Mouse (Mus musculus): ENCODE measurements around the gene Ninj2. TPM values are rescaled to one million over a fixed set of nuclear protein-coding genes. Genes with fewer than 3 reads are reported as not detected.

The Ninj2 gene
- polyA plus RNA-seq, 1 experiment from 2014 or later = not detected

DNA sequence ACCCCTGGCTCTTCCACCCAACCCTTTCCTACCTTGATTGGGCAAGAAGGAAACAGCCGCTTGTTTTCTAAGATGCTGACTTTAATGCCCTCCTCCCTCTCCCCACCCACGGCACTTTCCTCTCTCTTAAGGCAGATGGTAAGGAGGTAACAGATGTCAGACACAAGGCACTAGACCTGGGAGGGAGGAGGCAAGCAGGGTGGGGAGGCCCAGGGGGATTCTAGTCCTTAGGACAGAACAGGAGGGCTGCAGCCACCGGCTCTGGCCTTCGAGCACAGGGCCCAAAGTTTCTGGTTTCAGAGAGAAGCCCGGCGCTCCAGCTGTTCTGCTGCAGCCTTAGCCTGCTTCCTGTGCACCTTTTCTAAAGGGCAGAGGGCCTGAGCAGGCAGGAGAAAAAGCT lies 108.8 kb downstream of the Ninj2 start:
- H3K36me3 ChIP-seq = no peaks in the 10 kb centered on the region
- no peaks in the 10 kb centered on the region for H3K9me3 ChIP-seq (replicated peaks)
- WGBS = 45% methylated on average over 6 of the region's 6 CpGs
- H3K27ac ChIP-seq = peak overlapping the region; percentile 58; the same call in 1 of the 2 replicates
- no peak overlapping the region for H3K4me3 ChIP-seq
- no peak for DNase-seq (ENCODE audit: low spot score)
- no peaks in the 10 kb centered on the region for H3K27me3 ChIP-seq (ENCODE audit: low read depth, poor library complexity, severe bottlenecking)
- H3K4me1 ChIP-seq = peaks cover 24% of the 10 kb centered on the region

DNA sequence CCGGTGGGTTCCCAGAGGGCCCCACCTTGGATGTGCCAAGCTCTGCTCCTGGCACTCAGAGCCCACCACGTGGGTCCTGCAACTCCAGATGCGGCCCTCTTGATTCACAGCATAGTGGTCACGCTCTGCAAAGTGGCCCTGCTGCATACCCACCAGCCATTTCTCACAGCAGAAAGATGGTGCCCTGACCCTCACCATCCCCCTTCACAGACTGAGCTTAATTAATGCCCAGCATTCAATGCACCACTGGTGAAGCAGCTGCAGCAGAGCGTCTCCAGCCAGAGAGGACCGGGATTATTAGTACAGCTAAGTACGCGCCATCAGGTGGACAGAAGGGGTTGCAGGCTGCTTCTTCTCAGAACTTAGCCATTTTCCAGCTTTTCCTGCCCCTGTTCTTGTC lies 109.3 kb downstream of the Ninj2 start:
- no peak for DNase-seq (ENCODE audit: low spot score)
- Histone ChIP-seq H3K4me3 (no peak overlapping the region), H3K27me3 (ENCODE audit: low read depth, poor library complexity, severe bottlenecking) (no peaks in the 10 kb centered on the region), H3K27ac (peak overlapping the region; percentile 58; the same call in 1 of the 2 replicates), H3K9me3 (replicated peaks) (no peaks in the 10 kb centered on the region), H3K36me3 (no peaks in the 10 kb centered on the region), H3K4me1 (peaks cover 24% of the 10 kb centered on the region)
- WGBS = 75% methylated on average over 8 of the region's 8 CpGs

DNA sequence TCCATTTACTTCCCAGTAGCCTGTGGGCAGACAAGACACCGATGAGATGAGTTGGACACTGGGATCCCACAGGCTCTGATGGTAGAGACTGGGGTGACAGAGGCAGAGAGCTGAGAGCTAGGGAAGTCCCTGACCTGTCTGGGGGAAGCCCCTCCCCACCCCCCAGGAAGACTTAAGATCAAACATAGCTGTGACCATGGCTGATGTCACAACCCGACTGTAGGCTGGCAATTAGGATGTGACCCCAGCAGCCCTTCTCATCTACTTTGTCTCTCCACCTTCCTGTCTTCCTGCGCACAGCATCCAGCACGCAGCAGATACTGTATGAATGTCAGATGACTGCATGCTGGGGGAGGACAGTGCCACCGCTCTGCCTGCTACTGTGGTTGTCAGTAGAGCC lies 113.4 kb downstream of the Ninj2 start:
- WGBS = 80% methylated on average over 5 of the region's 5 CpGs
- no peak for DNase-seq (ENCODE audit: low spot score)

DNA sequence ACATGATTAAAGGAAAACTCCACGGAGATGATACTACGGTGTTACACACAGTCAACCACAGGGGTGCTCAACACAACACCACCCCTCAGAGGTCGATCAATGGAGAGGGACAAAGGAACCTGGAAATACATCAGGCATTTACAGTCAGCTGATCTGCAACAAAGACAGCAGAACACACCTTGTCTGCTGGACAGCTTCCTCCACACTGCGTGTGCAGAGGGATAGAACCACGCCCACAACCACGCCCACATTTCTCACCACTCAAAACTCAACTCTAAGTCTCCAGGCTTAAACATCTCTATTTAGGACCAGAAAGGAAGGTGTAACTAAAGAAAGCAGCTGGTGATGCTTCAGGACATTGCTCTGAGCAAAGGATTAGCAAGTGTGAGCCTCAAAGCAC lies 118.4 kb downstream of the Ninj2 start:
- Histone ChIP-seq H3K36me3 (no peaks in the 10 kb centered on the region), H3K9me3 (replicated peaks) (no peaks in the 10 kb centered on the region)
- WGBS = 85% methylated on average over 6 of the region's 6 CpGs

More for the DNA sequence above, 113.4 kb downstream of the Ninj2 start:
- peaks cover 13% of the 10 kb centered on the region for H3K4me1 ChIP-seq
- no peaks in the 10 kb centered on the region for H3K27me3 ChIP-seq (ENCODE audit: low read depth, poor library complexity, severe bottlenecking)
- no peaks in the 10 kb centered on the region for H3K9me3 ChIP-seq (replicated peaks)
- H3K4me3 ChIP-seq = no peak overlapping the region
- no peaks in the 10 kb centered on the region for H3K36me3 ChIP-seq
- H3K27ac ChIP-seq = no peak overlapping the region

DNA sequence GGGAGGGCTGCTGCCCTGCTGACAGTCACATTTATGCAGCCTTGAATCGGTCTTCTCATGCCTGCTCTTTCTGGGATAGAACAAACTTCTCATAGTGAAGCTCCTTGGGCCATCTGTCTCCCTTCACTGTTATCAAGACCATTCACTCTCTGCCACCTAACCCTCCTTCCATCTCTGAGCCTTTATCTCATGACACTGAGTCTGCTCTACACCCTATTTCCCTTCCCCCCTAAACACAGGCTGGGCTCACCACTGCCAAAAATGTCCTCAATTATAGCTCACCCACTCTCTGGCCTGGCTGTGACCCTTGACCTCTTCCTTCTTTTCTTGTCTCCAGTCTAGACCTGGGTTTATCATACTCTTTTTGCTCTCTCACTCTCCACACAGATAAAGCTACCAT lies 123.6 kb downstream of the Ninj2 start:
- DNase-seq (ENCODE audit: low spot score) = no peak
- no peaks in the 10 kb centered on the region for H3K27me3 ChIP-seq (ENCODE audit: low read depth, poor library complexity, severe bottlenecking)
- no peaks in the 10 kb centered on the region for H3K9me3 ChIP-seq (replicated peaks)
- H3K27ac ChIP-seq = 0 out of 2 replicates have a peak overlapping the region, but pooled peaks have one; percentile 48
- 85% methylated on average over 1 of the region's 1 CpGs for WGBS
- peaks cover 6% of the 10 kb centered on the region for H3K4me1 ChIP-seq
- no peak overlapping the region for H3K4me3 ChIP-seq
- no peaks in the 10 kb centered on the region for H3K36me3 ChIP-seq

More for the DNA sequence above, 118.4 kb downstream of the Ninj2 start:
- H3K27me3 ChIP-seq (ENCODE audit: low read depth, poor library complexity, severe bottlenecking) = no peaks in the 10 kb centered on the region
- no peak overlapping the region for H3K27ac ChIP-seq
- DNase-seq (ENCODE audit: low spot score) = no peak
- H3K4me1 ChIP-seq = no peaks in the 10 kb centered on the region
- H3K4me3 ChIP-seq = no peak overlapping the region

DNA sequence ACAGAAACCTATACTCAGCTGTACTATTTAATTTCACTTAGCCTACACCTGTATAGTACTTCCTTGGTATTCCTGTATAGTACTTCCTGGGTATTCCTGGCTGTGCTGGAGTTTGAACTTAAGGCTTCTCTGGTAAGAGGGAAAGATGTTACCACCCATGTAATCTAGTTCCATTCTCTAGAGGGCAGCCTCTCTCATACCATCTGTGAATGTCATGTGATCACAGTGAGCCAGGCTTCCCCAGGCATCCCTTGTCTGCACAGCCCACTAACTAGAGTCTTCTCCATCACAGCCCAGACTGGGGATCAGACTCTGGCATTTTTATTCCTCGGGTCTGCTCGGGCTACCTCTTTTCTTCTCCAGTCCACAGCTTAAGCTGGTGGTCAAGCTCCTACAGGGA lies 126.1 kb downstream of the Ninj2 start:
- H3K9me3 ChIP-seq (replicated peaks) = no peaks in the 10 kb centered on the region
- no peak overlapping the region for H3K27ac ChIP-seq
- H3K4me1 ChIP-seq = peaks cover 6% of the 10 kb centered on the region
- WGBS = 82% methylated on average over 2 of the region's 2 CpGs
- H3K36me3 ChIP-seq = no peaks in the 10 kb centered on the region
- DNase-seq (ENCODE audit: low spot score) = no peak
- no peak overlapping the region for H3K4me3 ChIP-seq
- H3K27me3 ChIP-seq (ENCODE audit: low read depth, poor library complexity, severe bottlenecking) = no peaks in the 10 kb centered on the region

DNA sequence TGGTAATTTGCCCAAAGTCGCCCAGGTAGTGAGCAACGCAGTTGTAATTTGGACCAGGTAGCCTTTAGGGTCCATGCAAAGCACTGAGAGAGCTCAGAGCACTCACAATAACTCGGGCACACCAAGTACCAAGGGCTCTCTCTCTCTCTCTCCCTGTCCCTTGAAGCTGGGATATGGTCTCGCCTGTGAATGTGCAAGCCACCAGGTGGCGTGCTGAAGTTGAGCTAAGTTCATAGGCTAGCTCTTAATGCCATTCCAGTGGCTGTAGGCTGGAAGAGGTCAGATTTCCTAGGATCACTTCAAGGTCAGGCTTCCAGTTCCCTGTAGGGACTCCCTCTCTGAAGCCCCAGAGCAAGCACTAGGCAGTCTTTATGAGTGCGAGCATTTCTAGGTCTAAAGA lies 129.5 kb downstream of the Ninj2 start:
- WGBS = 31% methylated on average over 6 of the region's 6 CpGs
- Histone ChIP-seq H3K4me3 (no peak overlapping the region), H3K27me3 (ENCODE audit: low read depth, poor library complexity, severe bottlenecking) (no peaks in the 10 kb centered on the region), H3K9me3 (replicated peaks) (no peaks in the 10 kb centered on the region), H3K4me1 (peaks cover 8% of the 10 kb centered on the region), H3K27ac (no peak overlapping the region), H3K36me3 (no peaks in the 10 kb centered on the region)
- DNase-seq (ENCODE audit: low spot score) = peak; percentile 62

DNA sequence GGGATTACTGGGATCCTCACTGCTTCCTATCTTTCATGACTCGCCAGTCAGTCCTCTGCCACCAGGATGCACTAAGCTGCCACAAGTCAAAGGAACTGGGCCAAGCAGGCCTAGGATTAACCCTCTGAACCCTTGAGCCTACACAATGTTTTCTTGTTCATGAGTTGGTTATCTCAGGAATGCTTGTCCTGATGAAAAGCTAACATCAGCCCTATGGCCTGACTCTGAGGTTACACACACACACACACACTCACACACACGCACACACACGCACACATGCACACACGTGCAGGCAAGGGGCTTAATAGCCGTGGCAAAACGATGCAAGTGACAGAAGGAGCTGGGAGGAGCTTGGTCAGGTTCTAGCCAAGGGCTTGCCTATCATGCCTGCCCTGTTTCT lies 132.2 kb downstream of the Ninj2 start:
- no peaks in the 10 kb centered on the region for H3K36me3 ChIP-seq
- WGBS = 74% methylated on average over 6 of the region's 6 CpGs
- H3K4me1 ChIP-seq = peaks cover 8% of the 10 kb centered on the region
- H3K4me3 ChIP-seq = no peak overlapping the region
- no peaks in the 10 kb centered on the region for H3K27me3 ChIP-seq (ENCODE audit: low read depth, poor library complexity, severe bottlenecking)
- no peaks in the 10 kb centered on the region for H3K9me3 ChIP-seq (replicated peaks)
- no peak overlapping the region for H3K27ac ChIP-seq
- DNase-seq (ENCODE audit: low spot score) = no peak

DNA sequence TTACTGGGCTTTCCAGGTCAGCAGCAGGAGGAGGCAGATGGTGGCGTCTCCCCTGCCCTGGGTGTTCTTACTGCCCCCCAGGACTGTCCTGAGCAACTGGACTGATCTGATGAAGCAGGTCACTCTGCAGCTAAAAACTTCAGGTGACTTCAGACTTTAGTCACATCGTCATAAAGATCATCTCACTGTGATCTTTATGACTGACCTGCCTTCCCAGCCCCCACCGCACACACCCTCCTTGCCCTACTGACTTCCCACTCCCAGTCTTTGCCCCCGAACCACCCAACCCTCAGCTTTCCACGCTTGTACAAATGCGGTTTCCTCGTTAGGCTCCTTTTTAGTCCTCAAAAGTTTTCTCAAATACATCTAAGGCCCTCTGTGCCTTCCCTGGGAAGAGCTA lies 133.9 kb downstream of the Ninj2 start:
- H3K4me1 ChIP-seq = peaks cover 8% of the 10 kb centered on the region
- H3K4me3 ChIP-seq = no peak overlapping the region
- no peaks in the 10 kb centered on the region for H3K36me3 ChIP-seq
- no peak for DNase-seq (ENCODE audit: low spot score)
- H3K27ac ChIP-seq = no peak overlapping the region
- WGBS = 84% methylated on average over 7 of the region's 7 CpGs
- H3K9me3 ChIP-seq (replicated peaks) = no peaks in the 10 kb centered on the region
- no peaks in the 10 kb centered on the region for H3K27me3 ChIP-seq (ENCODE audit: low read depth, poor library complexity, severe bottlenecking)

DNA sequence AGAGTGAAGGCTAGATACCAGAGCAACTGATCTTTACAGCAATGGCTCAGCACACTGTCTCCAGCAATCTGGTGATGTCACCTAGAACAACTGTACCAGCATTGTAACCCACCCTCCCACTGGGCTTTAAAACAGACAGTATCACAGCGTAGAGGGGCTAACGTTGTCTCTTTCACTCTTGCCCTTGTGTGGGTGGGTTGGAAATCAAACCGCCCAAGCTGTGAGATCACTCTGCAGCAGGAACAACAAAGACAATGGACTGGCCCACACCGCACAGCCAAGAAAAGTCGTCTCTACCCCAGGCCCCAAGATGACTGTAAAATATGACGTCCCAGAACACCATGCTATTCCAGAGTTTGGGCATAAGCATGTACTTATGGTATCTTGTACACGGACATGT lies 136.7 kb downstream of the Ninj2 start:
- Histone ChIP-seq H3K4me3 (no peak overlapping the region), H3K9me3 (replicated peaks) (no peaks in the 10 kb centered on the region), H3K27me3 (ENCODE audit: low read depth, poor library complexity, severe bottlenecking) (no peaks in the 10 kb centered on the region), H3K36me3 (no peaks in the 10 kb centered on the region), H3K27ac (no peak overlapping the region), H3K4me1 (peaks cover 8% of the 10 kb centered on the region)
- no peak for DNase-seq (ENCODE audit: low spot score)
- WGBS = 93% methylated on average over 7 of the region's 7 CpGs

DNA sequence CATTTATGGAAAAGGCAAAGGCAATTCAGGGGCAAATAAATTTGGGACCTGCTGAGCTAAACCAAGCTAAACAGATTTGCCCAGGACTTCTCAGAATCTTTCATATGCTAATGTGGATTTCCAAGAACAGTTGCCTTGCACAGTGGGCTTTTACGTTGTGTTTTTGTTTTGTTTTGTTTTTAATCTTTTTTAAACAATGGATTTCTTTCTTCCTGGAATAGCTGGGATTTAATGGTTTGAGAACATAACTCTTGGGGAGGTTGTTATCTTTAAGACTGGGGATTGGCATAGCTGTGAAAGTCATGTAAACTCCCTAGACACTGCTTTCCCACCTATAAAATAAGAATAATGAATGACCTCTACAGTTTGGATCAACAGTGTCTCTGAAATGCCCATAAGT lies 137.3 kb downstream of the Ninj2 start:
- no peak for DNase-seq (ENCODE audit: low spot score)
- Histone ChIP-seq H3K9me3 (replicated peaks) (no peaks in the 10 kb centered on the region), H3K27me3 (ENCODE audit: low read depth, poor library complexity, severe bottlenecking) (no peaks in the 10 kb centered on the region), H3K36me3 (no peaks in the 10 kb centered on the region), H3K4me1 (peaks cover 6% of the 10 kb centered on the region), H3K4me3 (no peak overlapping the region), H3K27ac (no peak overlapping the region)
- 69% methylated on average over 1 of the region's 1 CpGs for WGBS

DNA sequence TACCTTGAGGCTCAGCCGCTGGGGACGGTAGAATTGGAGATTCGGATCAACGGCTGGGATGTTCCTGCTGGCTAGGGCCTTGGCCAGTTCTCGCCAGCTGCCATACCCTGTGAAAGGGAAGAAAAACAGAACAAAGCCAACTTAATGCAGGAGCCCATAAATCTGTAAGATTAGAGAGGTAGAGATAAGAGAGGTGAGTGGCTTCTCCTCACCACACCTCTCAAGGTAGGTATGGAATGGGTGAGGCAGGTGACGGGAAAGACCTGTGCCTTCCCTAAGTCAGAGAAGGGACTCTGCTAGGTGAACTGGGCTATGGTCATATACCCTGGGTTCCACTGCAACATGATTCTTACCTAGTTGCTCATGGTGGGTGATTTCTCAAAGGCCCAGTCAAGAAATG lies 139.7 kb downstream of the Ninj2 start:
- H3K27ac ChIP-seq = no peak overlapping the region
- 93% methylated on average over 6 of the region's 6 CpGs for WGBS
- no peak for DNase-seq (ENCODE audit: low spot score)
- no peak overlapping the region for H3K4me3 ChIP-seq
- 0 out of 2 replicates have a peak, but pooled peaks cover 4% of the 10 kb centered on the region for H3K4me1 ChIP-seq
- no peaks in the 10 kb centered on the region for H3K27me3 ChIP-seq (ENCODE audit: low read depth, poor library complexity, severe bottlenecking)
- no peaks in the 10 kb centered on the region for H3K9me3 ChIP-seq (replicated peaks)
- H3K36me3 ChIP-seq = no peaks in the 10 kb centered on the region

DNA sequence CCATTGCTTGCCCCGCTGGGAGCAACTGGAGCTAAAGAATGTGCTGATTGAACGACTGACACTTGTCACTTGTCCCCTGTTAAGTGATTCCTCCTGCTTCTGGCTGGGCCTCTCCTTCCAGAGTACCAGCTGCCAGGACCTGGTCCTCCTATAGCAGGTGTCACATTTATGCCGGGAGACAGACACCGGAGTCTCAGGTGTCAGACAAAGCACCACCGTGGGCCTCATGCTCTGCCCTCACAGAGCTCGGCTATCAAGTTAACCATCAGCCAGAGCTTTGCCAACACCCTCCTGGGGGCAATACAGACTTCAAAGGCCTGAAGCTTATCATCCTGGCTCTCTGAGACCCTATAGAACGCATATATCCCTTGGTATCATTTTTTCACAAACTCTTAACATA lies 142.7 kb downstream of the Ninj2 start:
- 62% methylated on average over 7 of the region's 7 CpGs for WGBS
- Histone ChIP-seq H3K4me3 (no peak overlapping the region), H3K4me1 (0 out of 2 replicates have a peak, but pooled peaks cover 4% of the 10 kb centered on the region), H3K27me3 (ENCODE audit: low read depth, poor library complexity, severe bottlenecking) (no peaks in the 10 kb centered on the region), H3K27ac (no peak overlapping the region), H3K36me3 (no peaks in the 10 kb centered on the region), H3K9me3 (replicated peaks) (no peaks in the 10 kb centered on the region)
- no peak for DNase-seq (ENCODE audit: low spot score)

DNA sequence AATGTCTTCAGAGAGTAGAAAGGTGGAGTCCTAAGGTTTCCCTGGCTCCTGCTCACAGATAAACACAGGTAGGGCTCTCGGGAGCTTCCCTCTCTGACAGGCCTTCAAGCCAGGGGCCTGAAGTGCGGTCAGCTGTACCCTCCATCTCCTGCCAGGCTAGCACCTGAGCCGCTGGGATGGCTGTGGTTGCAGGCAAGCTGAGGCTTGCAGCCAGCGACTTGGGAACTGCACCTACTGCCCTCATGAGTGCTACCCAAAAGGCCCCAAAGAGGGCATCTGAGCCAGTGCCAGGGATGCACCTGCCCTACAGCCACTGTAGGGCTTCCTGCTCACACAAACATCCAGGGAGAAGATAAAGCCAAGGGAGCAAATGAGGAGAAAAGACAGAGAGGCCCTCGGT lies 147.3 kb downstream of the Ninj2 start:
- Histone ChIP-seq H3K4me1 (0 out of 2 replicates have a peak, but pooled peaks cover 4% of the 10 kb centered on the region), H3K9me3 (replicated peaks) (no peaks in the 10 kb centered on the region), H3K27ac (no peak overlapping the region), H3K27me3 (ENCODE audit: low read depth, poor library complexity, severe bottlenecking) (no peaks in the 10 kb centered on the region), H3K4me3 (no peak overlapping the region), H3K36me3 (no peaks in the 10 kb centered on the region)
- DNase-seq (ENCODE audit: low spot score) = no peak
- 76% methylated on average over 5 of the region's 5 CpGs for WGBS

All from limb, embryonic 10.5 days (tissue).